Mouse (Mus musculus) liver, postnatal 0 days (tissue): ENCODE measurements around the gene Cox11.

Source experiments
- CTCF ChIP-seq: sonication (generic); IDR thresholded peaks from 2 replicates; pipeline ENCODE4 v1.5.1; 2016; ENCODE audit warnings: antibody characterized with exemption, low read depth
- EP300 ChIP-seq: IDR thresholded peaks from 2 replicates; pipeline ENCODE4 v1.6.1; 2016; ENCODE audit warnings: antibody characterized with exemption, low read depth, mild to moderate bottlenecking

GRCm38 (mm10) chr11:90622044-90622443, 15.9 kb upstream of the Cox11 start:
- no peak for TF ChIP-seq CTCF
- TF ChIP-seq EP300: no peak
